Comparison of ENCODE assay signal across 8 mouse cellular contexts in the genomic region with DNA sequence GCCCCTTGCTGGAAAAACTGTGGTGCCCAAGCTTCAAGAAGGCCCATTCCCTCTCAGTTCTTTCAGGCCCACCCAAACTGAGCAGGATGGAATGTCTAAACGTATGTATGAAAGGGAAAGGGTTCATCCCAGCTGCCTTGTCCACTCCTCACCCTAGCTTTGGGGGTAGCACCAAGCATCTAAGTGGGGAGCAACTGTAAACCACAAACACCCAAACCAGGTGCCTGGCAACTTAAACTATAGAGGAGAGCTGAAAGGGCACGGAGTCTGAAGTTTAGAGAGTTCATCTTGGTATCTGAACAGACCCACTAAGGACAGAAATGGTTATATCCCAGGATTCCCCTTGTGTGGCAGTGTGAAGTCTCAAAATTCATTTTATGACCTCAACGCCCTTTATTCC.
DNase-seq lines count a peak whose midpoint lies in the region; ATAC-seq lines count a peak whose summit lies in the region.

No protein-coding gene starts in this region.

- H3K4me1 ChIP-seq in kidney, embryonic 16.5 days (ENCODE audit: insufficient read depth, low read length), result peaks cover 45% of the 10 kb centered on the region
- peaks cover 63% of the 10 kb centered on the region for H3K4me1 ChIP-seq in forebrain, embryonic 12.5 days
- peaks cover 82% of the 10 kb centered on the region for H3K4me1 ChIP-seq in limb, embryonic 13.5 days
- peaks cover 31% of the 10 kb centered on the region for H3K4me1 ChIP-seq in stomach, embryonic 15.5 days

- H3K27ac ChIP-seq in kidney, embryonic 16.5 days (ENCODE audit: low read length), result peak overlapping the region; percentile 100
- peak overlapping the region; percentile 99 for H3K27ac ChIP-seq in forebrain, embryonic 12.5 days
- H3K27ac ChIP-seq in limb, embryonic 13.5 days, result peak overlapping the region; percentile 100
- peak overlapping the region; percentile 97 for H3K27ac ChIP-seq in stomach, embryonic 15.5 days

- WGBS in kidney, embryonic 16.5 days, result 28% methylated on average over 3 of the region's 3 CpGs
- WGBS in forebrain, embryonic 12.5 days, result 21% methylated on average over 3 of the region's 3 CpGs
- WGBS in limb, embryonic 13.5 days, result 15% methylated on average over 3 of the region's 3 CpGs
- WGBS in stomach, embryonic 15.5 days, result 35% methylated on average over 3 of the region's 3 CpGs

- no peaks in the 10 kb centered on the region for H3K9me3 ChIP-seq in kidney, embryonic 16.5 days (ENCODE audit: low read length)
- H3K9me3 ChIP-seq in forebrain, embryonic 12.5 days, result no peaks in the 10 kb centered on the region
- H3K9me3 ChIP-seq in limb, embryonic 13.5 days, result no peaks in the 10 kb centered on the region
- H3K9me3 ChIP-seq in stomach, embryonic 15.5 days, result no peaks in the 10 kb centered on the region

- peak overlapping the region; percentile 90 for H3K4me2 ChIP-seq in kidney, embryonic 16.5 days (replicated peaks; ENCODE audit: low read depth, low read length)
- H3K4me2 ChIP-seq in forebrain, embryonic 12.5 days, result peak overlapping the region; percentile 72
- peak overlapping the region; percentile 77 for H3K4me2 ChIP-seq in limb, embryonic 13.5 days (replicated peaks)
- peak overlapping the region; percentile 58 for H3K4me2 ChIP-seq in stomach, embryonic 15.5 days

- H3K36me3 ChIP-seq in kidney, embryonic 16.5 days (ENCODE audit: insufficient read depth, low read length), result no peaks in the 10 kb centered on the region
- no peaks in the 10 kb centered on the region for H3K36me3 ChIP-seq in forebrain, embryonic 12.5 days (replicated peaks)
- H3K36me3 ChIP-seq in limb, embryonic 13.5 days, result no peaks in the 10 kb centered on the region
- H3K36me3 ChIP-seq in stomach, embryonic 15.5 days, result no peaks in the 10 kb centered on the region

- H3K9ac ChIP-seq in kidney, embryonic 16.5 days (replicated peaks; ENCODE audit: low read length), result peak overlapping the region; percentile 84
- H3K9ac ChIP-seq in forebrain, embryonic 12.5 days, result peak overlapping the region; percentile 58
- H3K9ac ChIP-seq in limb, embryonic 13.5 days, result peak overlapping the region; percentile 73; the same call in 1 of the 2 replicates
- H3K9ac ChIP-seq in stomach, embryonic 15.5 days, result no peak overlapping the region

- H3K4me3 ChIP-seq in kidney, embryonic 16.5 days (ENCODE audit: low read length), result peak overlapping the region; percentile 51
- peak overlapping the region; percentile 36 for H3K4me3 ChIP-seq in forebrain, embryonic 12.5 days (replicated peaks)
- H3K4me3 ChIP-seq in limb, embryonic 13.5 days, result peak overlapping the region; percentile 43
- H3K4me3 ChIP-seq in stomach, embryonic 15.5 days (replicated peaks), result peak overlapping the region; percentile 38; the same call in 1 of the 2 replicates

- ATAC-seq in kidney, embryonic 16.5 days (ENCODE audit: low FRiP score, low TSS enrichment), result no peak
- no peak for ATAC-seq in forebrain, embryonic 12.5 days (ENCODE audit: low FRiP score)
- no peak for ATAC-seq in limb, embryonic 13.5 days (ENCODE audit: low FRiP score, low read depth)
- ATAC-seq in stomach, embryonic 15.5 days (ENCODE audit: insufficient read depth, low FRiP score, low read depth), result no peak

- no peak for DNase-seq in kidney, postnatal 10 days
- DNase-seq in left cerebral cortex, postnatal 14 days (ENCODE audit: low spot score in 2 of 2), result no peak
- DNase-seq in layer of hippocampus, postnatal 10 days (ENCODE audit: low spot score in 2 of 2), result no peak
- no peak for DNase-seq in left cerebral cortex, adult 18-20 months (ENCODE audit: low spot score in 2 of 2)

- intact Hi-C loops in left cerebral cortex, postnatal 14 days (cut with DNase I), result loop anchor here (5.0 to 10.0 kb wide), 2 partner anchors 267 to 335 kb away; no protein-coding TSS in a partner anchor

- no peaks in the 10 kb centered on the region for H3K27me3 ChIP-seq in kidney, embryonic 16.5 days (ENCODE audit: insufficient read depth, low read length)
- H3K27me3 ChIP-seq in forebrain, embryonic 12.5 days, result no peaks in the 10 kb centered on the region
- no peaks in the 10 kb centered on the region for H3K27me3 ChIP-seq in limb, embryonic 13.5 days
- no peaks in the 10 kb centered on the region for H3K27me3 ChIP-seq in stomach, embryonic 15.5 days (replicated peaks)
